Mouse (Mus musculus): Measurements from ENCODE around the gene Olfr1272. TPM values are rescaled to one million over a fixed set of nuclear protein-coding genes. Genes with fewer than 3 reads are reported as not detected.
"Not testable (repeated sequence)": the region's sequence is repeated elsewhere in the genome, so short reads cannot be mapped to it uniquely, and the experiment has no call there.

Gene Olfr1272
- total RNA-seq (2022): not detected

DNA sequence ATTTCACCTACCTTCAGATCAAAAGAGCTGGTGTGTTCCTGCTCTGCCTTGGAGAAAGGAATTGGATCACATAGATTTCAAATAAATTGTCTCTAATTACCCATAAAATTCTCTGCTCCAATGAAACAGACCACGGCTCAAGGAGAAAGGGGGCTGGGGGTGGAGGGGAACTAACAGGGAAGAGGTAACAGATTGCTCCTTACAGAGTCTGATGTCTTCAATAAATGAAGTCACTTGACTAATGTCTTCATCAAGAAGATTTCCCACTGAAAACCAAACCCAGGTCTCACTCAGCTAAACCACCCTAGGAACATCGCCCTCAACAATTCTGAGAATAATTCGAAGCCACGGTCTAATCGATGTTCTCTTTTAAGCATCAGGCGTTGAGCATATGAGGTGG, at the start of gene Olfr1272:
Gene Olfr1272, minus strand, starts transcription at position 101 of the 400 bp plus-strand sequence.
- DNase-seq (ENCODE audit: low spot score in 2 of 2): no peak

DNA sequence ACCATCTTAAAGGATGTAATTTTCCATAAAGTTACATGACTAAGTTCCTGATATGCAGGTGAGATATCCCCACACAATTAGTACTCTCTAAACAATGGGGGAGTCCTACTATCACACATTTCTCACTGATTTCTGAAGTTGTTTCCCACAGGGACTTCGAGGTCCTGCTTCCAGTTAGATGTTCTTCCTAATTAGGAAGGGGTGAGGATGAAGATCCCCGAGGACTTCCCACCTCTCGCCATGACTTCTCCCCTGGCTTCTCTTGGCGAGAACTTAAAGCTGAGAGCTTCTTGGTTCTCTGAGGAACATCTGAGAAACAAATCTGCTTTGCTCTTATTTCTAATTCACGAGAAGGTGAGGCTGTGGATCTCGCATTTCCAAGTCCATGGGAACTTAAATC, 29.3 kb upstream of the Olfr1272 start, which contains the start of gene Gm13769:
Gene Gm13769, plus strand, starts transcription at position 301 of the 400 bp plus-strand sequence.
- DNase-seq (ENCODE audit: low spot score in 2 of 2): not testable (repeated sequence)

DNA sequence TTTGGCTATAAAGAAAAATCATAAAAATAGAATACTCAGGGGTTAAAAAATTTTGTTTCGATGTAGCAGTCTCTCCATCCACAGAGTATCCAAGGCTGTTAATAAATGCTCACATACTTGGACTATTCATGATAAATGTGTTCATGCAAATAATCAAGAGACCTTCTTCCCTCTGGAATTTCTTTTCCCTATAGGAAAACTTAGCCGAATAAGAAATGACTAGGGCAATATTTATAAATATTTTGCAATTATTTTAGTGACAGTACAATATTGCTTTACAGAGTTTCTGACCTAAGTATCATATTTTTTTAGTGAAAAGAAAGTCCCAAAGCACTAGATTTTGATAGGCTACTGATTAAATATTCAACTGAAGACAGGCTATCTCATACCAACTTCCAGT, 21.7 kb downstream of the Olfr1272 start, which contains the start of gene Olfr1271:
Gene Olfr1271, minus strand, starts transcription at position 101 of the 400 bp plus-strand sequence.
- no peak for DNase-seq (ENCODE audit: low spot score in 2 of 2)

DNA sequence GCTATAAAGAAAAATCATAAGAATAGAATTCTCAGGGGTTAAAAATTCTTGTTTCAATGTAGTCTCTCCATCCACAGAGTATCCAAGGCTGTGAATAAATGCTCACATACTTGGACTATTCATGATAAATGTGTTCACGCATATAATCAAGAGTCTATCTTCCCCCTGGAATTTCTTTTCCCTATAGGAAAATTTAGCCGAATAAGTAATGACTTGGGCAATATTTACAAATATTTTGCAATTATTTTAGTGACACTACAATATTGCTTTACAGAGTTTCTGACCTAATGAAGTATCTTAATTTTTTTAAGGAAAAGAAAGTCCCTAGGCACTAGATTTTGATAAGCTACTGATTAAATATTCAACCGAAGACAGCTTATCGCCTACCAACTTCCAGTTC, 35.1 kb downstream of the Olfr1272 start, which contains the start of gene Olfr142:
Gene Olfr142, minus strand, starts transcription at position 101 of the 400 bp plus-strand sequence.
- DNase-seq (ENCODE audit: low spot score in 2 of 2): no peak

Other genes starting within 250 kb of the Olfr1272 start
- gene Olfr140, start 229.2 kb downstream of the Olfr1272 start, total RNA-seq (2022): not detected
- gene Olfr1269, start 171.4 kb downstream of the Olfr1272 start, total RNA-seq (2022): not detected
- gene Olfr32, start 150.5 kb downstream of the Olfr1272 start, total RNA-seq (2022): not detected
- gene Olfr1270, start 139.8 kb downstream of the Olfr1272 start, total RNA-seq (2022): not detected
- gene Olfr1506, start 68.3 kb downstream of the Olfr1272 start, total RNA-seq (2022): under 1 TPM in 1 of 4 experiments, not detected in 3; 0.25 TPM
- not detected for gene Olfr142, start 35.2 kb downstream of the Olfr1272 start, total RNA-seq (2022)
- not detected for gene Olfr1271, start 21.8 kb downstream of the Olfr1272 start, total RNA-seq (2022)
- under 1 TPM in 2 of 4 experiments, not detected in 2; 0.41 to 0.47 TPM for gene Gm13769, start 29.4 kb upstream of the Olfr1272 start, total RNA-seq (2022)
- gene Olfr1274-ps, start 105.8 kb upstream of the Olfr1272 start, total RNA-seq (2022): not detected

Measured in layer of hippocampus, adult 8-10 months (tissue).